Mouse (Mus musculus): ENCODE measurements around the gene Cdan1. TPM values are rescaled to one million over a fixed set of nuclear protein-coding genes. Genes with fewer than 3 reads are reported as not detected.

The Cdan1 gene
- polyA plus RNA-seq, 1 experiment from 2014 or later = 7.6 TPM

Other genes starting within 250 kb of the Cdan1 start
- 39.3 and 42.5 TPM in 2 replicates for gene Haus2, start 240.7 kb downstream of the Cdan1 start, polyA plus RNA-seq (2014; fragmentation: Nextera tagmentation; extraction: Ambion mirVana)
- gene Lrrc57, start 240.6 kb downstream of the Cdan1 start, polyA plus RNA-seq (2014; fragmentation: Nextera tagmentation; extraction: Ambion mirVana) = 31.8 and 35.9 TPM in 2 replicates
- 3.2 and 3.8 TPM in 2 replicates for gene Stard9, start 221.0 kb downstream of the Cdan1 start, polyA plus RNA-seq (2014; fragmentation: Nextera tagmentation; extraction: Ambion mirVana)
- gene Ttbk2, start 476 bp upstream of the Cdan1 start, polyA plus RNA-seq (2014; fragmentation: Nextera tagmentation; extraction: Ambion mirVana) = 9.5 and 10.3 TPM in 2 replicates
- gene Ubr1, start 120.6 kb upstream of the Cdan1 start, polyA plus RNA-seq (2014; fragmentation: Nextera tagmentation; extraction: Ambion mirVana) = 21.0 and 21.7 TPM in 2 replicates
- gene Tmem62, start 126.9 kb upstream of the Cdan1 start, polyA plus RNA-seq (2014; fragmentation: Nextera tagmentation; extraction: Ambion mirVana) = 6.2 and 7.0 TPM in 2 replicates
- gene Ccndbp1, start 158.3 kb upstream of the Cdan1 start, polyA plus RNA-seq (2014; fragmentation: Nextera tagmentation; extraction: Ambion mirVana) = 51.6 and 52.7 TPM in 2 replicates
- 5.5 and 7.0 TPM in 2 replicates for gene Epb42, start 186.9 kb upstream of the Cdan1 start, polyA plus RNA-seq (2014; fragmentation: Nextera tagmentation; extraction: Ambion mirVana)
- not detected in 2 replicates for gene Tgm5, start 235.7 kb upstream of the Cdan1 start, polyA plus RNA-seq (2014; fragmentation: Nextera tagmentation; extraction: Ambion mirVana)